29 mouse cellular contexts compared by ENCODE assay signal in genomic region chr1:191943638-191944037, GRCm38 (mm10). TPM values are rescaled to one million over a fixed set of nuclear protein-coding genes. Genes with fewer than 3 reads are reported as not detected.
"Had no signal": no experiment of that assay in that cellular context is flagged by ENCODE, and none has a peak within 500 bp of the region (broad histone marks: within the 10 kb centered on the region; RNA-seq: fewer than 3 reads in every experiment).

No protein-coding gene starts in this region.

- ATAC-seq: forebrain, embryonic 15.5 days; forebrain, postnatal 0 days; hindbrain, postnatal 0 days; intestine, embryonic 16.5 days had no signal

- DNase-seq: forebrain, postnatal 0 days; gastrocnemius, postnatal 10 days; gastrocnemius, postnatal 25 days; heart, adult 18-20 months; heart, postnatal 14 days; heart, postnatal 36 days; kidney, adult 11 months; kidney, adult 2 months; kidney, adult 9 months; kidney, postnatal 14 days; kidney, postnatal 36 days; layer of hippocampus, adult 9-11 months; layer of hippocampus, postnatal 36 days; left cerebral cortex, postnatal 4 days had no signal

- H3K9ac ChIP-seq: forebrain, embryonic 15.5 days; forebrain, postnatal 0 days; heart, embryonic 13.5 days; heart, embryonic 15.5 days; hindbrain, embryonic 13.5 days; hindbrain, embryonic 15.5 days; kidney, embryonic 15.5 days; limb, embryonic 13.5 days; limb, embryonic 15.5 days had no signal

- H3K27me3 ChIP-seq: forebrain, embryonic 15.5 days; heart, embryonic 15.5 days; hindbrain, embryonic 13.5 days; hindbrain, embryonic 15.5 days; kidney, embryonic 15.5 days; limb, embryonic 13.5 days; limb, embryonic 15.5 days had no signal

- H3K4me3 ChIP-seq: forebrain, embryonic 15.5 days; heart, embryonic 13.5 days; heart, embryonic 15.5 days; hindbrain, embryonic 13.5 days; hindbrain, embryonic 15.5 days; kidney, embryonic 15.5 days; limb, embryonic 13.5 days; limb, embryonic 15.5 days had no signal

- H3K27ac ChIP-seq: forebrain, embryonic 15.5 days; heart, embryonic 13.5 days; heart, embryonic 15.5 days; hindbrain, embryonic 13.5 days; hindbrain, embryonic 15.5 days; hindbrain, postnatal 0 days; kidney, embryonic 15.5 days; kidney, postnatal 0 days; limb, embryonic 13.5 days; limb, embryonic 15.5 days had no signal

- H3K4me2 ChIP-seq: forebrain, embryonic 15.5 days; heart, embryonic 11.5 days; heart, embryonic 13.5 days; heart, embryonic 15.5 days; hindbrain, embryonic 13.5 days; hindbrain, embryonic 15.5 days; kidney, embryonic 15.5 days; limb, embryonic 13.5 days; limb, embryonic 15.5 days had no signal

- H3K36me3 ChIP-seq: forebrain, embryonic 15.5 days; heart, embryonic 13.5 days; heart, embryonic 15.5 days; hindbrain, embryonic 13.5 days; hindbrain, embryonic 15.5 days; kidney, embryonic 15.5 days; limb, embryonic 13.5 days; limb, embryonic 15.5 days had no signal

- H3K9me3 ChIP-seq: forebrain, embryonic 15.5 days; heart, embryonic 13.5 days; heart, embryonic 15.5 days; hindbrain, embryonic 13.5 days; hindbrain, embryonic 15.5 days; kidney, embryonic 15.5 days; limb, embryonic 13.5 days; limb, embryonic 15.5 days had no signal

- H3K4me1 ChIP-seq: forebrain, embryonic 15.5 days; hindbrain, embryonic 13.5 days; hindbrain, embryonic 15.5 days; kidney, embryonic 15.5 days; limb, embryonic 13.5 days; limb, embryonic 15.5 days had no signal

RNA-seq across cellular contexts. Expression of gene Rd3, which starts 33.5 kb away (rescaled TPM):
- total RNA-seq: gastrocnemius, adult 18-20 months; hematopoietic stem cell, adult 5-6 weeks had no signal
- polyA plus RNA-seq: limb, embryonic 11.5 days had no signal
